Mouse (Mus musculus) forebrain, embryonic 14.5 days (tissue): ENCODE data around the gene Sfxn3. TPM values are rescaled to one million over a fixed set of nuclear protein-coding genes. Genes with fewer than 3 reads are reported as not detected.

Experiments used
- ATAC-seq: fragments of 200-750 bp; cut with Nextera tagmentation; 2 replicates; pipeline ENCODE4 v1.8.0; 2017; ENCODE audit warnings: mild to moderate bottlenecking, moderate library complexity
- DNase-seq: peaks from one replicate; pipeline ENCODE4 v3.0.0-alpha.2; 2015; ENCODE audit warnings: low spot score
- H3K27ac ChIP-seq: fragments of 300-500 bp; sonication (generic); 2 replicates; pipeline ENCODE4 v1.5.1; 2014; ENCODE audit warnings: low read depth, mild to moderate bottlenecking, control low read depth, low read length, moderate library complexity
- H3K27me3 ChIP-seq: fragments of 300-500 bp; sonication (generic); replicated peaks from 2 replicates; pipeline ENCODE4 v1.6.1; 2014; ENCODE audit warnings: low read length, control low read depth, mixed read lengths; ENCODE audit not compliant: control insufficient read depth, insufficient read depth
- H3K36me3 ChIP-seq: fragments of 300-500 bp; sonication (generic); 2 replicates; pipeline ENCODE4 v1.6.1; 2014; ENCODE audit warnings: low read length, control low read depth; ENCODE audit not compliant: control insufficient read depth, insufficient read depth
- H3K4me1 ChIP-seq: fragments of 300-500 bp; sonication (generic); 2 replicates; pipeline ENCODE4 v1.6.1; 2014; ENCODE audit warnings: antibody characterized with exemption, low read length, control low read depth; ENCODE audit not compliant: control insufficient read depth, insufficient read depth
- H3K4me2 ChIP-seq: fragments of 300-500 bp; sonication (generic); 2 replicates; pipeline ENCODE4 v1.6.1; 2014; ENCODE audit warnings: mild to moderate bottlenecking, control low read depth, low read length
- H3K4me3 ChIP-seq: fragments of 300-500 bp; sonication (generic); 2 replicates; pipeline ENCODE4 v1.5.1; 2014; ENCODE audit warnings: low read depth, low read length, control low read depth
- H3K9ac ChIP-seq: fragments of 300-500 bp; sonication (generic); 2 replicates; pipeline ENCODE4 v1.6.1; 2014; ENCODE audit warnings: mild to moderate bottlenecking, low read length, control low read depth, moderate library complexity
- H3K9me3 ChIP-seq: fragments of 300-500 bp; sonication (generic); replicated peaks from 2 replicates; pipeline ENCODE4 v1.6.1; 2016; ENCODE audit warnings: low read length, control low read depth, mixed read lengths; ENCODE audit not compliant: control insufficient read depth
- WGBS: fragments of 180-500 bp; shearing (Covaris S2); extraction: QIAGEN DNeasy Blood & Tissue Kit; methylation state at CpG from one replicate; pipeline ENCODE4 v1.1.7; 2014; 5-methylcytosine and 5-hydroxymethylcytosine counted together
- polyA plus RNA-seq: library from polyadenylated mRNA; unstranded; fragments of >200 nt; fragmentation: Nextera tagmentation; extraction: Ambion mirVana; gene quantifications from 2 replicates; pipeline ENCODE4 v1.2.1, GENCODE M21; 2014

Sfxn3 gene
- polyA plus RNA-seq, 1 experiment from 2014 or later = 54.2 TPM

- DNase-seq = peak; percentile 87
- Histone ChIP-seq H3K9ac (peak overlapping the region; percentile 87), H3K27ac (peak overlapping the region; percentile 97), H3K9me3 (no peaks in the 10 kb centered on the region), H3K4me2 (peak overlapping the region; percentile 89), H3K27me3 (no peaks in the 10 kb centered on the region), H3K36me3 (peaks cover 14% of the 10 kb centered on the region), H3K4me3 (peak overlapping the region; percentile 63), H3K4me1 (peaks cover 31% of the 10 kb centered on the region)
- WGBS = 2% methylated on average over 17 of the region's 18 CpGs
- ATAC-seq = peak; percentile 27
These were observed 30.7 kb upstream of the Sfxn3 start for GRCm38 (mm10) chr19:45016341-45017215.

GRCm38 (mm10) chr19:45017216-45017771 lies 30.0 kb upstream of the Sfxn3 start:
- peak overlapping the region; percentile 63 for H3K4me3 ChIP-seq
- H3K9ac ChIP-seq = peak overlapping the region; percentile 87
- H3K27ac ChIP-seq = peak overlapping the region; percentile 97
- H3K9me3 ChIP-seq = no peaks in the 10 kb centered on the region
- peak; percentile 87 for DNase-seq
- peaks cover 31% of the 10 kb centered on the region for H3K4me1 ChIP-seq
- peak overlapping the region; percentile 89 for H3K4me2 ChIP-seq
- no peaks in the 10 kb centered on the region for H3K27me3 ChIP-seq
- peaks cover 14% of the 10 kb centered on the region; the same call in 1 of the 2 replicates for H3K36me3 ChIP-seq
- ATAC-seq = peak; percentile 60
- 0% methylated on average over 20 of the region's 27 CpGs for WGBS

GRCm38 (mm10) chr19:45017909-45018308 lies 29.4 kb upstream of the Sfxn3 start:
- H3K36me3 ChIP-seq = peaks cover 16% of the 10 kb centered on the region; the same call in 1 of the 2 replicates
- under 1% methylated on average over 32 of the region's 48 CpGs for WGBS
- peaks cover 31% of the 10 kb centered on the region for H3K4me1 ChIP-seq
- ATAC-seq (peak; percentile 61), DNase-seq (peak; percentile 80)
- peak overlapping the region; percentile 97 for H3K27ac ChIP-seq
- no peaks in the 10 kb centered on the region for H3K9me3 ChIP-seq
- peak overlapping the region; percentile 63 for H3K4me3 ChIP-seq
- H3K27me3 ChIP-seq = no peaks in the 10 kb centered on the region
- H3K4me2 ChIP-seq = peak overlapping the region; percentile 89
- H3K9ac ChIP-seq = peak overlapping the region; percentile 87

GRCm38 (mm10) chr19:45018351-45018831 lies 28.9 kb upstream of the Sfxn3 start:
- peaks cover 31% of the 10 kb centered on the region for H3K4me1 ChIP-seq
- H3K4me2 ChIP-seq = peak overlapping the region; percentile 89
- H3K9ac ChIP-seq = peak overlapping the region; percentile 87
- DNase-seq (peak; percentile 51), ATAC-seq (peak; percentile 1; the same call in 1 of the 2 replicates)
- WGBS = 0% methylated on average over 13 of the region's 13 CpGs
- no peaks in the 10 kb centered on the region for H3K27me3 ChIP-seq
- peaks cover 18% of the 10 kb centered on the region for H3K36me3 ChIP-seq
- H3K27ac ChIP-seq = peak overlapping the region; percentile 97
- peak overlapping the region; percentile 63 for H3K4me3 ChIP-seq
- no peaks in the 10 kb centered on the region for H3K9me3 ChIP-seq

GRCm38 (mm10) chr19:45020348-45020747 lies 27.0 kb upstream of the Sfxn3 start:
- ATAC-seq (no peak), DNase-seq (no peak)
- H3K27me3 ChIP-seq = no peaks in the 10 kb centered on the region
- H3K4me2 ChIP-seq = no peak overlapping the region
- H3K4me3 ChIP-seq = no peak overlapping the region
- no peak overlapping the region for H3K27ac ChIP-seq
- peaks cover 32% of the 10 kb centered on the region for H3K36me3 ChIP-seq
- 71% methylated on average over 6 of the region's 6 CpGs for WGBS
- peaks cover 26% of the 10 kb centered on the region for H3K4me1 ChIP-seq
- H3K9me3 ChIP-seq = no peaks in the 10 kb centered on the region
- H3K9ac ChIP-seq = no peak overlapping the region

GRCm38 (mm10) chr19:45021362-45021761 lies 25.9 kb upstream of the Sfxn3 start:
- no peak overlapping the region for H3K9ac ChIP-seq
- WGBS = 93% methylated on average over 15 of the region's 15 CpGs
- H3K36me3 ChIP-seq = peaks cover 43% of the 10 kb centered on the region
- peaks cover 17% of the 10 kb centered on the region for H3K4me1 ChIP-seq
- no peak overlapping the region for H3K4me3 ChIP-seq
- no peak for DNase-seq
- H3K27ac ChIP-seq = no peak overlapping the region
- no peak for ATAC-seq
- no peak overlapping the region for H3K4me2 ChIP-seq
- H3K27me3 ChIP-seq = no peaks in the 10 kb centered on the region
- no peaks in the 10 kb centered on the region for H3K9me3 ChIP-seq

GRCm38 (mm10) chr19:45023993-45024392 lies 23.3 kb upstream of the Sfxn3 start:
- Histone ChIP-seq H3K9me3 (no peaks in the 10 kb centered on the region), H3K4me3 (no peak overlapping the region), H3K9ac (no peak overlapping the region), H3K36me3 (peaks cover 66% of the 10 kb centered on the region), H3K4me2 (no peak overlapping the region), H3K27me3 (no peaks in the 10 kb centered on the region), H3K4me1 (peaks cover 9% of the 10 kb centered on the region), H3K27ac (no peak overlapping the region)
- ATAC-seq (no peak), DNase-seq (no peak)
- 84% methylated on average over 11 of the region's 11 CpGs for WGBS

- H3K4me3 ChIP-seq = no peak overlapping the region
- H3K4me1 ChIP-seq = 0 out of 2 replicates have a peak, but pooled peaks cover 5% of the 10 kb centered on the region
- no peaks in the 10 kb centered on the region for H3K9me3 ChIP-seq
- H3K9ac ChIP-seq = no peak overlapping the region
- ATAC-seq = no peak
- no peak overlapping the region for H3K27ac ChIP-seq
- DNase-seq = no peak
- H3K4me2 ChIP-seq = no peak overlapping the region
- 91% methylated on average over 20 of the region's 20 CpGs for WGBS
- no peaks in the 10 kb centered on the region for H3K27me3 ChIP-seq
- peaks cover 66% of the 10 kb centered on the region for H3K36me3 ChIP-seq
These were observed 22.5 kb upstream of the Sfxn3 start for GRCm38 (mm10) chr19:45024775-45025174.
